Mouse (Mus musculus) CH12.LX (cell line): ENCODE measurements around the gene Adamts20. TPM values are rescaled to one million over a fixed set of nuclear protein-coding genes. Genes with fewer than 3 reads are reported as not detected.

Experiments
- DNase-seq: peaks from one replicate; pipeline ENCODE4 v3.0.0-alpha.2; 2013; ENCODE audit errors: extremely low read depth
- H3K27ac ChIP-seq: 2 replicates; pipeline ENCODE4 v1.5.1; 2012; ENCODE audit warnings: low read depth, mild to moderate bottlenecking, control low read depth, moderate library complexity; ENCODE audit not compliant: insufficient read depth
- H3K27me3 ChIP-seq: replicated peaks from 2 replicates; pipeline ENCODE3; 2012; ENCODE audit warnings: inconsistent platforms
- H3K36me3 ChIP-seq, 2 experiments: replicated peaks in 1 of 2; 2 replicates each; pipeline versions ENCODE3 to v1.6.1; 2012; ENCODE audit warnings: inconsistent platforms in 1 of 2, low read length in 1 of 2, mild to moderate bottlenecking in 1 of 2, mixed read lengths in 1 of 2, moderate library complexity in 1 of 2; ENCODE audit not compliant: control insufficient read depth in 1 of 2, insufficient read depth in 1 of 2
- H3K4me1 ChIP-seq, 2 experiments: 2 replicates each; pipeline ENCODE4 v1.6.1; 2012; ENCODE audit warnings: inconsistent platforms in 1 of 2, moderate library complexity in 1 of 2; ENCODE audit not compliant: insufficient read depth in 2 of 2, control insufficient read depth in 1 of 2
- H3K4me2 ChIP-seq: 2 replicates; pipeline ENCODE4 v1.6.1; 2012; ENCODE audit warnings: low read depth, mild to moderate bottlenecking, control low read depth; ENCODE audit not compliant: poor library complexity, insufficient read depth, severe bottlenecking
- H3K4me3 ChIP-seq, 3 experiments: fragments of 150-350 bp in 1 of 3; sonication (generic) in 1 of 3; replicated peaks in 1 of 3; 2 replicates each; pipeline versions ENCODE3 to v1.5.1; 2011 to 2012; ENCODE audit warnings: low read depth in 2 of 3, low read length in 2 of 3, mild to moderate bottlenecking in 2 of 3, moderate library complexity in 2 of 3, control low read depth in 1 of 3, improper control_type of control experiment in 1 of 3, inconsistent platforms in 1 of 3, mixed read lengths in 1 of 3; ENCODE audit not compliant: poor library complexity in 1 of 3
- H3K79me2 ChIP-seq: replicated peaks from 2 replicates; pipeline ENCODE4 v1.6.1; 2012; ENCODE audit warnings: mild to moderate bottlenecking, moderate library complexity; ENCODE audit not compliant: control insufficient read depth, poor library complexity, insufficient read depth, severe bottlenecking; ENCODE audit errors: extremely low read depth
- H3K9ac ChIP-seq: 2 replicates; pipeline ENCODE4 v1.6.1; 2012; ENCODE audit warnings: low read depth, mild to moderate bottlenecking, control low read depth, moderate library complexity; ENCODE audit not compliant: insufficient read depth
- H3K9me3 ChIP-seq: replicated peaks from 2 replicates; pipeline ENCODE3; 2012; ENCODE audit warnings: low read length, inconsistent platforms, mixed read lengths
- CHD1 ChIP-seq: IDR thresholded peaks from 2 replicates; pipeline ENCODE4 v1.6.1; 2012; ENCODE audit warnings: low read depth, low read length, improper control_type of control experiment, inconsistent platforms
- CTCF ChIP-seq, 2 experiments: IDR thresholded peaks in 1 of 2; conservative IDR thresholded peaks in 1 of 2; 2 replicates each; pipeline ENCODE4 v1.5.1; 2011 to 2012; ENCODE audit warnings: low read depth in 2 of 2, low read length in 2 of 2, improper control_type of control experiment in 1 of 2, inconsistent platforms in 1 of 2, mild to moderate bottlenecking in 1 of 2, moderate library complexity in 1 of 2
- EP300 ChIP-seq: IDR thresholded peaks from 2 replicates; pipeline ENCODE4 v1.6.1; 2011; ENCODE audit warnings: low read length, improper control_type of control experiment
- GABPA ChIP-seq: IDR thresholded peaks from 2 replicates; pipeline ENCODE4 v1.6.1; 2012; ENCODE audit warnings: low read depth, low read length, improper control_type of control experiment, inconsistent platforms; ENCODE audit not compliant: insufficient replicate concordance
- MEF2A ChIP-seq: IDR thresholded peaks from 2 replicates; pipeline ENCODE4 v1.6.1; 2014; ENCODE audit warnings: low read depth, mild to moderate bottlenecking, inconsistent platforms, low read length, improper control_type of control experiment, borderline replicate concordance
- NELFE ChIP-seq: IDR thresholded peaks from 2 replicates; pipeline ENCODE4 v1.6.1; 2011; ENCODE audit warnings: low read depth, low read length, improper control_type of control experiment
- RAD21 ChIP-seq: IDR thresholded peaks from 2 replicates; pipeline ENCODE4 v1.6.1; 2011; ENCODE audit warnings: low read depth, mild to moderate bottlenecking, low read length, improper control_type of control experiment, moderate library complexity
- RCOR1 ChIP-seq: conservative IDR thresholded peaks from 2 replicates; pipeline ENCODE4 v1.6.1; 2012; ENCODE audit warnings: low read depth, mild to moderate bottlenecking, inconsistent platforms, low read length, improper control_type of control experiment
- SMC3 ChIP-seq: IDR thresholded peaks from 2 replicates; pipeline ENCODE4 v1.6.1; 2011; ENCODE audit warnings: low read depth, low read length, improper control_type of control experiment
- TBP ChIP-seq: conservative IDR thresholded peaks from 2 replicates; pipeline ENCODE4 v1.6.1; 2011; ENCODE audit warnings: low read depth, low read length, improper control_type of control experiment
- ZC3H11A ChIP-seq: IDR thresholded peaks from 2 replicates; pipeline ENCODE4 v1.6.1; 2012; ENCODE audit warnings: low read depth, mild to moderate bottlenecking, inconsistent platforms, low read length, improper control_type of control experiment
- ZKSCAN1 ChIP-seq: IDR thresholded peaks from 2 replicates; pipeline ENCODE4 v1.6.1; 2012; ENCODE audit warnings: low read depth, inconsistent platforms, low read length, improper control_type of control experiment, borderline replicate concordance
- ZMIZ1 ChIP-seq: IDR thresholded peaks from 2 replicates; pipeline ENCODE4 v1.6.1; 2012; ENCODE audit warnings: low read depth, mild to moderate bottlenecking, inconsistent platforms, low read length, improper control_type of control experiment
- dilution Hi-C: fragments of 300-500 bp; cut with MboI; formaldehyde crosslinking; loops from 2 replicates; pipeline ENCODE4 v1.14.3; 2020; ENCODE audit warnings: low sequenced_read_pairs; ENCODE audit not compliant: extremely low pct_unique_long_range_greater_than_20kb, extremely low pct_ligation_motif_present
- in situ Hi-C: fragments of 300-500 bp; cut with MboI; formaldehyde crosslinking; loops from 3 replicates; pipeline ENCODE4 v1.14.3; 2019; ENCODE audit warnings: low sequenced_read_pairs, low pct_ligation_motif_present, low pct_unique_long_range_greater_than_20kb, mixed read lengths
- polyA plus RNA-seq: library from polyadenylated mRNA; unstranded; fragments of >175 nt; gene quantifications from 2 replicates; pipeline ENCODE4 v1.2.1, GENCODE M21; 2012; ENCODE audit warnings: low read depth; ENCODE audit not compliant: insufficient read length
- total RNA-seq, 2 experiments: library from RNA; depleted of rRNA; stranded (reverse); fragments of 300-350 nt in 1 of 2; fragments of >200 nt in 1 of 2; gene quantifications; 2 replicates each; pipeline ENCODE4 v1.2.3; 2012 to 2014

The Adamts20 gene
- total and polyA plus RNA-seq, 3 experiments, result 0.37 to 1.5 (median 0.68) TPM

DNA sequence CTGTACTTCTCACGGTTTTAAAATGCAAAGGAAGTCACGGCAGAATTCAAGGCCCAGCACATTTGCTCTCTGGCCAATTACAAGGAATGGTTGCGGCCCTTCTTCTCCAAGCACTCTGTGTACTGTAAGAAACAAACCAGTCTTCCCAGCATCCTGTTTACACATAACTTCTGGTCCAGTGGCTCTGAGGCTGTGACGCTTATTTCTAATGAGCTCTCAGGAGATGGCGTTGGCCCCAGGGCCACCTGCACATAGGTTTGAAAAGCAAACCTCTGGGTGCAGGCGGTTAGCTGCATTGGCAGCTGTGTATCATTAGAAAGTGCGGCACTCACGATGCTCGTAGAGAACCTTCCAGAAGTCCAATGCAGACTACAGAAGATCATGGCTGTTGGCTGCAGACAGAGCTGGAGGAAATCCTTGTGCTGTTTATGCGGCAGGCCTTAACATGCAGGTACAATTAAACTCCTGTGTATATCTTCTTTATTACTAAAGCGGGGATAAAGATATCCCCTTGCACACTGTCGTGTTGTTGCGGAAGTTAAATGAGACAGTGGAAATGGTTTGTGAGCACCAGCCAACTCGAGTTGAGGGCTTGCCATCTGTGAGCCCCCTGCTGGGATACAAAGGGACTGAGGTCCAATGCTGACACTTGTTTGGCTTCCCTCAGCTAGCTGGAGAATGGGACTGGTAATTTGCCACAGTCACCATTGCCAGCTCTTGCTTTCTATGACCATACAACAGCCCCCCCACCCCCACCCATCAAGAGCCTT lies 210.9 kb downstream of the Adamts20 start:
- no peak overlapping the region for H3K27ac ChIP-seq
- H3K9me3 ChIP-seq, result no peaks in the 10 kb centered on the region
- H3K4me3 ChIP-seq, result no peak overlapping the region
- no peak for DNase-seq
- H3K9ac ChIP-seq, result no peak overlapping the region
- TF ChIP-seq MEF2A, result no peak
- no peak for TF ChIP-seq ZKSCAN1
- TF ChIP-seq NELFE, result no peak
- no peak for TF ChIP-seq GABPA
- no peak for TF ChIP-seq CHD1
- TF ChIP-seq ZMIZ1, result no peak
- no peak for TF ChIP-seq SMC3
- no peak for TF ChIP-seq TBP
- no peaks in the 10 kb centered on the region for H3K27me3 ChIP-seq
- H3K4me2 ChIP-seq, result no peak overlapping the region
- dilution Hi-C loops (no loop called here), in situ Hi-C loops (no loop called here)
- no peaks in the 10 kb centered on the region for H3K36me3 ChIP-seq
- no peaks in the 10 kb centered on the region for H3K79me2 ChIP-seq
- H3K4me1 ChIP-seq, result no peaks in the 10 kb centered on the region

DNA sequence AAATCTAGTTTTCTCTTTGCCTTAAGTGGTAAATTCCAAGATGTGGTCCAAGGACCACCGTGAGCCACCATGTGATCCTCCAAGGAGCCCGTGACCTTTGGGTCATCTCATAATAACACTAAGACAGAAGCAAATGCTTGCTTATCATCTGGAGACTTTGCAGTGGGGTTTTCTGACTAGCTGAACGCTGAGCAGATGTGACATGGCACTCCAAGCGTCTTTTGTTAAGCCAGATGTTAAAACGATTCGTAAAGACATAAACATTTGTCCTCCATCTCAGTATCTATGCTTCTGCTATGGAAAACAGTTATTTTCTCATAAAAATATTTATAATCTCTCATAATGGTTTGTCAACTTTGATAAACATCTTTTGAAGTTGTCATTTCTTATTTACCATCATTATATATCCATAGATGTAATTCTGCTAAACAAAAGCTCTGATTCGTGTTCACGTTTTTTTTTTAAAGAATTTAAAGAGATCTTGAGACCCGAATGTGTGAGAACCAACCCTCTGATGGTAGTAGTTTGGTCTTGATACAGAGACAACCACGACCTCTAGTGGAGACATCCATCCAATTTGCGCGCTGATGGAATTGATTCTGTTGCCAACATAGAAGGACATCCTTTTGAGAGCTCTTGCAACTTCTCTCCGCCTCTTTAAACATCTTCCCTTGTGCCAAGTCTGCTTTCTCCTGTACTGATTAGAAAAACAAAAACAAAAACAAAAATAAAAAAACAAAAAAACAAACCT lies 212.1 kb downstream of the Adamts20 start:
- TF ChIP-seq MEF2A (no peak), CTCF (conservative IDR thresholded peaks at IDR 0.05 in 1 of 2, IDR thresholded peaks at IDR 0.05 in 1 of 2; ENCODE audit: low read depth in 2 of 2, low read length in 2 of 2) (peak in 1 of 2 experiments; percentile 30; a peak in 2 of 4 replicates), RCOR1 (no peak), RAD21 (peak; percentile 15), ZC3H11A (no peak), EP300 (no peak)
- Histone ChIP-seq H3K9me3 (no peaks in the 10 kb centered on the region), H3K27ac (no peak overlapping the region), H3K4me2 (no peak overlapping the region), H3K79me2 (no peaks in the 10 kb centered on the region), H3K36me3 (no peaks in the 10 kb centered on the region), H3K4me1 (no peaks in the 10 kb centered on the region), H3K4me3 (no peak overlapping the region), H3K9ac (no peak overlapping the region), H3K27me3 (no peaks in the 10 kb centered on the region)
- dilution Hi-C loops (no loop called here), in situ Hi-C loops (no loop called here)
- peak; percentile 17 for DNase-seq
